Mouse (Mus musculus) adipocyte (in vitro differentiated cells): ENCODE measurements around the gene Ston2.

Experiments used
- DNase-seq: peaks from one replicate; pipeline ENCODE4 v3.0.0-alpha.2; 2016; ENCODE audit warnings: low spot score

The Ston2 gene

DNA sequence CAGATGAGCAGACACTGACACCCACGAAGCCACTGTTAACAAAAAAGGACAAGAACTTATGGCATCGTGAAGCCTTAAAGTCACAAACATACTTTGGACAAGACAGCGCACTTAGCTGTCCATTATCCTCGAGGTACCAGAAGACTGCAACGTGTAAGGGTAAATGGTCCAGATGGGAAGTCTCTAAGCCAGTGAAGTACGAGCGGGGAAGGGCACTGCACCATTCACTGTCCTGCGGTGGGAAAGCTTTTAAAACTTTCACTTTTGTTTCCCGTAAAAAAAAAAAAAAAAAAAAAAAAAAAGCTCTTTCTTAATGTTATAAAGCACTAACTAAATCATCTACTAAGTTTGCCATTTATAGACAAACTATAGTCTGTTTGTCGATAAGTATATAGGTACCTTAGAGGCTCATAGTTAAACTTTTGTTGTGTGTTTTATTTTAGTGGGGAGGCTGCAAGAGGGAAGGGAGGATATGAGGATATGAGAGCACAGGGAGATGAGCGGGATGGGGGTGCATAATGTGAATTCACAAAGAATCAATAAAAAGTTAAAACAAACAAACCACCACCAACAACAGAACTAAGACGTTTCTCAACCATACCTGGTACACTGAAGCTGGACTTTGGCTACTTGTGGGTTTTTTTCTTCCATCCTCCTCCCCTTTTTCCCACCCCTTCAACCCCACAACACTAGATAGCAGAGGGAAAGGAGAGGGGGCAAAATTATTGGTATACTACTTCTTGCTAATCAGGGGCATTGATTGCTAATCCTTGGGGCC is 127.4 kb downstream of the Ston2 start:
- no peak for DNase-seq

GRCm38 (mm10) chr12:91654399-91655122 is 133.6 kb downstream of the Ston2 start:
- DNase-seq = no peak

DNA sequence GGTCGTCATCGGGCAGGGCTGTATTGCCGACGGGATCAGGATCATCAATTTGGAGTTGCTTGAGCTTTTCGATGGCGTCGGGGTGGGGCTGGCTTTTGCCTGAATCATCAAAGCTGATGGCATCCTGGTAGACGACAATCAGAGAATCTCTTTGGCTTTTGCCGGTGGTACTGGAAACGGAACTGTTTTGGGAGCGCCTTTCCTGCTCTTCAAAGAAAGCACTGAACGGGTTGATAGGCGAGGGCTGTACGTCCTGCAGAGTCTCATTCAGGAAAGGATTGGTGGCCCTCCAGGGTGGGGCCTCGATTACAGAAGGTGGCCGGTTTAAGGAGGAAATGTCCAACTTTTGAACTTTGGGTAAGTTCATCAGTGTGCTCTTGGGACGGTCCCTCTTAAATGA is 139.8 kb downstream of the Ston2 start:
- DNase-seq = no peak

GRCm38 (mm10) chr12:91645361-91646123 is 142.6 kb downstream of the Ston2 start:
- peak; percentile 7 for DNase-seq

DNA sequence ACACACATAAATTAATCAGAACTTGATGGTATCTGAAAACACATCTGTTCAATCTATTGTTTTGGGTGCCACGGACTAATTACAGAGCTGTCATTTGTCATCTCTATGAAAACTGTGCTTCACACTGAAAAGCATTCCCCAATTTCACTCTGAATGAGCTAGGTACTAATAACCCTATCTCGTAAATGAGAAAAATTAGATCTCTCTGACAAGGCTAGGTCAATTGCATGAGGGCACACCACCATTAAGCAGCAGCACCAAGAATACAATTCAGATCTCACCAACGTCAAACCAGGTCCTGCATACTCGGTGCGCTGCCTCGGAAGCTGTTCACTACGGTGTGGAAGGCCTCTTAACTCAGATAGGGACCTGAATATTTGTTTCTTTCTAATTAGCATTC is 145.0 kb downstream of the Ston2 start:
- no peak for DNase-seq

GRCm38 (mm10) chr12:91642426-91643093 is 145.6 kb downstream of the Ston2 start:
- no peak for DNase-seq

DNA sequence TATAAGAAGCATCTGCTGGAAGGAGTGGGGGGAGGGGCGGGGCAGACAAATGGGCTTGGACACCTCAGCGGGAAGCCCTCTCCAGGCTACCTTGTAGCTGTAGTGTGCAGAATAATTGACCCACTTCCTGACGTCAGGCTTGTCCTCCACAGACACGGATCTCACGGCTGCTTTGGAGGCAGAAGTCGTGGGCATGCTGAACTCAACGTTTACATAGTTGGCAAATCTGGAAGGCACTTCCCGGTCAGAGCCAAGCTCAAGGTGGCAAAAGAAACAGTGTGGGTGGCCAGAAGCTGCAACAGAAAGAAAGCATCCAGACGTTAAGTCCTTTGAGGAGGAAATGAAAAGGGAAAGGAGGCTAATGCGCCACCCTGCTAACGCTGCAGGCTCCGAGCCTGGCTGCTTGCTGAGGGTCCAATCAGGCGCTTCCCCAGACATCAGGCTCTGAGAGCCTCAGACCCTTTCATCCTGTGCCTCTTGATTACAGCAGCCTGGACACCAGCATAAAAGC is 146.5 kb downstream of the Ston2 start:
- DNase-seq = no peak

DNA sequence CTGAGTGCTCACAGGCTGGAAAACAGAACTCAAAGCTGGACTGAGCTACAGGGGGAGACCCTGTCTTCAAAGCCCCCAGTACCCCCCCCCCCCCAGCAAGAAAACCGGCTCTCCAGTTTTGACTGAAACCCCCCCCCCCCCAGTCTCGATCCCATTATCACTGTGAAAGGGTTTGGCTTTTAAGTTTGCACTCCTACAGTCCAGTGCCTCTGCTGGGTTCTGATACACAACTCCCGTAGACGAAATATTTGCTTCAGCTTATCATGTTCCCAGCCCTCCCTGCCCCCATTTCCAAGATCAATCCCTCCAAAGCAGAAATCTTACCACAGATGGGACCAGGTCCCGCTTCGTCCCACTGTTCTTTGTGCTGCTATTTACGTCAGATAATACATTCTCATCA is 147.1 kb downstream of the Ston2 start:
- no peak for DNase-seq

- DNase-seq = peak; percentile 70
These were observed 147.5 kb downstream of the Ston2 start for GRCm38 (mm10) chr12:91640712-91641111.

DNA sequence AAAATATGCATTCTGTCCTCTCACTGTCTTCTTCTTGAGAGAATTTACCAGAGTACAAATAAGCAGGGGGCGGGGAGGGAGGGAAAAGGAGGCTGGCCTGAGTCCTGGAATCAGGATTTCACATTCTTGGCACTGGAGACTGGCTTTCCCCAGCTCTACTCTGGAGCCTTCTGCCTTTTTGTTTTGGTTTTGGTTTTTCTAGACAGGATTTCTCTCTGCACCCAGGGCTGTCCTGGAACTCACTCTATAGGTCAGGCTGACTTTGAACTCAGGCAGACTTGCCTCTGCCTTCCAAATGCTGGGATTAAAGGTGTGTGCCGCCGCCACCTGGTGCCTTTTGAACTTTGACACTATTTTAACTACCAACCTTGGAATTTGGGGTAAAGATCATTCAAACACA is 149.8 kb downstream of the Ston2 start:
- DNase-seq = peak; percentile 88

DNA sequence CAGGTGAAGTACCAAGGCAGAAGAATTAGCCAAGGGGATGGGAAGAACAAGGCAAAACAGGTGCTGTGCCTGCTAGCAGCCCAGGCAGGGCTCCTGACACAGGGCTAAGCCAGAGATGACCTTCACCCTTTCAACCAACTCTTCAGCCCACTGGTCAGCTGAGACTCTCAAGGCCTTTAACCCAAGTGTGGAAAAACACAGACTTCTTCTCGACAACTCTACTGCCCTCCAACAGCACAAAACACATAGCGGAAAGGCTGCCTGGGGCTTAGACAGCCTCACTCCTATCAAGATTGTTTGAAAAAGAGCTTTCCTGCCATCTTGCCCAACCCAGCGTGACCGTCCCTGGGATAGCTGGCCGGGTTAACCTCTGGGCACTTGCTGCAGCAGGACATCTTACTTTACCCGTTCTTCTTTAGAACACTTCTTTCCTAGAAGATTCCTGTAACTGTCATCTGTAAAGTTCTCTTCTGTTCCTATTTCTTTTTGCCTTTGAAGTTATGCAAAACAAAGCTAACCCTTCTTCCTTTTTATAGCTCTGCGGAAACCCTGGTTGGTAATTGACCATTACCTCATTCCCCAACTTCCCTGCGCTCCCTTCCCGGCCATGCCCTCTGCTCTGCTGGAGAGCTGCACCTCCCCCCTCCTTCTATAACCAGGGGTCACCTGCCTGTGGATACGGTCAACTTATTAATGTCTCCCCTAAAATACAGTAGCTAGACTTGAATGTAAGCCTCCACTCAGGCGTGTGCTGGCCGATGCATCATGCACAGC is 150.9 kb downstream of the Ston2 start:
- no peak for DNase-seq

GRCm38 (mm10) chr12:91626482-91626881 is 161.7 kb downstream of the Ston2 start:
- no peak for DNase-seq

GRCm38 (mm10) chr12:91625013-91625412 is 163.2 kb downstream of the Ston2 start:
- DNase-seq = peak; percentile 51

DNA sequence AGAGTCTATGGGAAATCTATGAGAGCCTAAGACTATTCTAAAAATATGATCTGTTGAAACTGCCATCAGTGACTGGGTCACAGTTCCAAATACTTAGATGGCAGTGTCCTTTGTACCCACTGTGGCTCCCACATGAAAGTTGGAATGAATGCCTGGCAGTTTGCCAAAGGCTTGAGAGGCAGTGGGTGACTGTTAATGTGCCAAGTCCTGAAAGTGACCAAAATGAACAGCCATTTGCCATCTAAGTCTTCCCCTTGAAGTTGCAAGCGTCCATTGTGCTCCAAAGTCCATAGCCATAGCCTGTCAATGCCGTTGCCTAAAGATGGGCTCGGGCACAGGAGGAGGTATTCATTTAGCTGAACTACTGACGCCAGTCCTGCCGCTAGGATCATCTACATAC is 178.8 kb downstream of the Ston2 start:
- DNase-seq = peak; percentile 40

DNA sequence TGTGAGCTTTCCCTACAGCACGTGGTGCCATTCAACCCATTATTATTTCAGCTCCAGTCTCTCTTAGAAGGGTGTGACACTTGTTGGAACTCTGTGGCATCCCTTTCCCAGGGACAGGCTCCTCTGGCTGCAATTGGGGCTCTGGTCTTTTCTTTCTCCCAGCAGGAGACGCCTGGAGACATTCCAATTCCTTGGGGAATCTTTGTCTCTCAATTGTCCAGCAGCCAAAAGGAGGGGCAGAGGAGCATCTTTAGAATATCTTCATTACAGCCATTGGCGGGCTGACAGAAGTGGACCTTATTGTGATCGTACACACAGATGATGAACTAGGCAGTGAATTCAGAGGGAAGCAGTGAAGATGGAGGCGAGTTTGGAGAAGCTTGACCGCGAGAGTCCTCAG is 180.5 kb downstream of the Ston2 start:
- DNase-seq = no peak

- DNase-seq = no peak
These were observed 181.5 kb downstream of the Ston2 start for GRCm38 (mm10) chr12:91606651-91607050.

GRCm38 (mm10) chr12:91604600-91604999 is 183.6 kb downstream of the Ston2 start:
- no peak for DNase-seq

DNA sequence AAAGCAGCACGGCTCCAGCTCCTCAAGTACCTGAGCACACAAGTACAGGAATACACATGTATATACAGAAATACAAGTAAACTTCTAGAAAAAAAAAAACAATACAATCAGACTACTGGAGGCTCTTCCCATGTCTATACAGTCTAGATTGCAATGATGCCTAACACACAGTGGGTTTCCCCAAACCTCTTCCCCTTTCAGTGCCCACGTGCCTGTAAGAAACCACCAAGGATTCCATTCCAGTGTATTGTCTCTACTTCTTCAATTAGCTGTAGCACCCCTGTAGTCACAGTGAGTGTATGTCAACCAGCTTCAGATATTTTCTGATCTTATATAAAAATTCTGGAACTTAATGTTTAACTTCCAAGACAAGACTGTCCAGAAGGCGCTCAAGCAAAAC is 196.1 kb downstream of the Ston2 start:
- no peak for DNase-seq

GRCm38 (mm10) chr12:91591191-91591590 is 197.0 kb downstream of the Ston2 start:
- no peak for DNase-seq

- peak; percentile 76 for DNase-seq
These were observed 197.5 kb downstream of the Ston2 start for GRCm38 (mm10) chr12:91590716-91591115.
